21 mouse cellular contexts compared by ENCODE assay signal in genomic region chr5:122217636-122218035, GRCm38 (mm10).
"Had no signal": no experiment of that assay in that cellular context is flagged by ENCODE, and none has a peak within 500 bp of the region (broad histone marks: within the 10 kb centered on the region; RNA-seq: fewer than 3 reads in every experiment).

No protein-coding gene starts in this region.

- DNase-seq: gastrocnemius, postnatal 14 days; gastrocnemius, postnatal 36 days; heart, adult 11 months; heart, adult 2 months; heart, postnatal 4 days; kidney, adult 11 months; kidney, postnatal 10 days; layer of hippocampus, adult 9-11 months; layer of hippocampus, postnatal 36 days; left cerebral cortex, postnatal 4 days; liver, embryonic 13.5 days had no signal

- H3K9ac ChIP-seq: heart, embryonic 13.5 days; heart, embryonic 15.5 days; hindbrain, embryonic 12.5 days; hindbrain, embryonic 14.5 days; limb, embryonic 13.5 days; limb, embryonic 15.5 days; liver, embryonic 13.5 days had no signal

- ATAC-seq: hindbrain, embryonic 16.5 days; intestine, embryonic 16.5 days had no signal

- H3K4me3 ChIP-seq: heart, adult 2 months; heart, embryonic 13.5 days; heart, embryonic 15.5 days; hindbrain, embryonic 10.5 days; hindbrain, embryonic 12.5 days; limb, embryonic 13.5 days; limb, embryonic 15.5 days; liver, embryonic 13.5 days had no signal

- H3K4me2 ChIP-seq: heart, embryonic 11.5 days; heart, embryonic 13.5 days; heart, embryonic 15.5 days; hindbrain, embryonic 12.5 days; hindbrain, embryonic 14.5 days; limb, embryonic 13.5 days; limb, embryonic 15.5 days; liver, embryonic 13.5 days had no signal

- H3K36me3 ChIP-seq: heart, embryonic 13.5 days; heart, embryonic 15.5 days; hindbrain, embryonic 12.5 days; limb, embryonic 13.5 days; limb, embryonic 15.5 days; liver, embryonic 13.5 days had no signal

- H3K9me3 ChIP-seq: heart, embryonic 13.5 days; heart, embryonic 15.5 days; hindbrain, embryonic 10.5 days; hindbrain, embryonic 12.5 days; limb, embryonic 13.5 days; limb, embryonic 15.5 days; liver, embryonic 13.5 days had no signal

- H3K27me3 ChIP-seq: heart, embryonic 13.5 days; heart, embryonic 15.5 days; hindbrain, embryonic 12.5 days; limb, embryonic 13.5 days; limb, embryonic 15.5 days; liver, embryonic 13.5 days had no signal

- H3K27ac ChIP-seq: heart, adult 2 months; heart, embryonic 13.5 days; heart, embryonic 15.5 days; hindbrain, embryonic 10.5 days; hindbrain, embryonic 12.5 days; hindbrain, embryonic 14.5 days; limb, embryonic 13.5 days; limb, embryonic 15.5 days; liver, embryonic 13.5 days had no signal
